Mouse (Mus musculus) liver, adult (tissue): ENCODE measurements around the gene Kif4.

Experiments used
- GATA4 ChIP-seq: IDR thresholded peaks from 2 replicates; pipeline ENCODE4 v1.6.1; 2014; ENCODE audit warnings: mild to moderate bottlenecking, low read length; ENCODE audit not compliant: insufficient replicate concordance

The Kif4 gene

GRCm38 (mm10) chrX:100769281-100769680 lies 143.7 kb downstream of the Kif4 start:
- no peak for TF ChIP-seq GATA4

- TF ChIP-seq GATA4, result no peak
Measured at GRCm38 (mm10) chrX:100774341-100774811, 148.8 kb downstream of the Kif4 start.

- no peak for TF ChIP-seq GATA4
Measured at GRCm38 (mm10) chrX:100775405-100775804, 149.9 kb downstream of the Kif4 start.

- no peak for TF ChIP-seq GATA4
Measured at GRCm38 (mm10) chrX:100776494-100776893, 151.0 kb downstream of the Kif4 start.
